Mouse (Mus musculus) frontal cortex, postnatal 36 days (tissue): ENCODE results near the gene Plekhg2.
A peak's percentile ranks its signal among the peaks of the same experiment; 100 is the strongest.

ENCODE experiments used
- DNase-seq, 2 experiments: peaks; one replicate each; pipeline ENCODE4 v3.0.0; 2022; ENCODE audit warnings: low spot score in 2 of 2

Plekhg2 gene

DNA sequence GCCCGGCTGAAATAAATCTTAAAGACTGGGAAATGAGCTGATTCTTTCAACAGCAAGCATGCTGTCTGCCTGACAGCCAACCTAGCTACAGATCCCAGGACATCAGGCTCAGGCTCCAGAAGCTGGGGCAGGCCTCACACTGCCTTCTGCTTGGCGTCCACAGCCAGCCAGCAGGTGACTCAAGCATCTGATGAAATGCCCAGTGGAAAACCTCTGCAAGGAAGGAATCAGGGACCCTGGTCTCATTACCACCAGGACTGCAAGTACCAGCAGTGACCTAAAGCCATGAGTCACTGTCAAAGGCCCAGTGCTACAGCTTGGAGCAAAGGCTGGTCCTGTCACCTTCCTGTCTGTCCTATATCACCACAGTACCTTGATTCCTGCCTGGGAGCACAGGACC lies 36.9 kb downstream of the Plekhg2 start:
- DNase-seq = no peak

DNA sequence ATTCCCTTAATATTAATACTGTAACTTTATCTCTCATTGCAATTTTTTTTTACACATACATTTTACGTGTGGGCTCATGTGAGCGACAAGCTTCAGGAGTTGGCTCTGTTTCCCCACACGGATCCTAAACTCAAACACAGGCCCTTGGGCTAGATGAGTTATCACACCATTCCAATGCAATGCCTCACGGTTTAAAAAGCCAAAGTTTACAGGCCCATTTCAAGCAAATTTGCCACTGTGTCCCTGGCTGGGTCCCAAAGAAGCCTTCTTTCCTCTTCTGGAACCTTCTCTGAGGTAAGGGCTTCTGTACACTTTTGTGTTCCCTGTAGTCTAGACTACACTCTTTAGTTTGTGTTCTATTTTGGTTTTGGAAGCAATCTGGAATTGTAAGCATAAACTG lies 37.9 kb downstream of the Plekhg2 start:
- no peak for DNase-seq

DNA sequence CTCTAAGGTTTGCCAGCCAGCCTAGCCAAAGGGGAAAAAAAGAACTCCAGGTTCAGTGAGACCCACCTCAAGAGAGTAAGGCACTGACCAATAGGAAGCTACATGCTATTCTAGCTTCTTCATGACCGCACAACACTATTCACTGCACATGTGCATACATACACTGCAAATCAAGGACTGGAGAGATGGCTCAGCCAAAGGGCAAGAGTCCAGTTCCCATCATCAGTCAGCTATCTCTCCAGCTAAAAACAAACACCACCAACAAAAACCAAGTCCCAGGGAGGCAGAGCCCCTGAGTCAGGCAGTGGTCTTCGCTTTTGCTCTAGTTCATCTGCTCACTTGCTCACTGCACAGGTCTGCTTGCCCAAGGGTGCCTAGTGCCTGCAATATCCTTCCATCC lies 44.1 kb downstream of the Plekhg2 start:
- no peak for DNase-seq

DNA sequence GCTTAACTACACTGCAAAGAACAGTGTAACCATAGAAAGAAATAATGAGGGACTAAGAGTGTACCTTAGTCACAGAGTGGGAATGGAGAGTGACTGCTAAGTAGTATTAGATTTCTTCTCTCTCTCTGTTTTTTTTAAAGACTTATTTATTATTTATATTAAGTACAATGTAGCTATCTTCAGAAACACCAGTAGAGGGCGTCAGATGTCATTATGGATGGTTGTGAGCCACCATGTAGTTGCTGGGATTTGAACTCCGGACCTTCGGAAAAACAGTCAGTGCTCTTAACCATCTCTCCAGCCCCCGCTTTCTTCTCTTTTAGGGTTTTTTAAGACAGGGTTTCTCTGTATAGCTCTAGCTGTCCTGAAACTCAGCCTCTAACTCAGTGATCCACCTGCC lies 45.9 kb downstream of the Plekhg2 start:
- DNase-seq = no peak

DNA sequence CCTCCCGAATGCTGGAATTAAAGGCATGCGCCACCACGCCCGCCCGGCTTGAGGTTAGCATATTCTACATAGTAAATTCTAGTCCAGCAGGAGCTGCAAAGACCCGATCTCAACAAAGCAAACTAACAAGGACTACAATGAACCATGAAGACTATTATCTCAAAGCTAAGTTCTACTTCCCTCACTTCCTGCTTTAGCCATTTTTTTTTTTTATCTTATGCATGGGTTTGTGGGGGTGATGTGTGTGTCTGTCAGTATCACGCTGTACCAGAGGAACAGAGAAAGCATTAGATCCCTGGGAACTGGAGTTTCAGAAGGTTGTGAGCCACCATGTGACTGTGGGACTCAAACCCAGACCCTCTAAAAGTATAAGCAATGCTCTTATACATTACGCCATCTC lies 47.1 kb downstream of the Plekhg2 start:
- DNase-seq = no peak

DNA sequence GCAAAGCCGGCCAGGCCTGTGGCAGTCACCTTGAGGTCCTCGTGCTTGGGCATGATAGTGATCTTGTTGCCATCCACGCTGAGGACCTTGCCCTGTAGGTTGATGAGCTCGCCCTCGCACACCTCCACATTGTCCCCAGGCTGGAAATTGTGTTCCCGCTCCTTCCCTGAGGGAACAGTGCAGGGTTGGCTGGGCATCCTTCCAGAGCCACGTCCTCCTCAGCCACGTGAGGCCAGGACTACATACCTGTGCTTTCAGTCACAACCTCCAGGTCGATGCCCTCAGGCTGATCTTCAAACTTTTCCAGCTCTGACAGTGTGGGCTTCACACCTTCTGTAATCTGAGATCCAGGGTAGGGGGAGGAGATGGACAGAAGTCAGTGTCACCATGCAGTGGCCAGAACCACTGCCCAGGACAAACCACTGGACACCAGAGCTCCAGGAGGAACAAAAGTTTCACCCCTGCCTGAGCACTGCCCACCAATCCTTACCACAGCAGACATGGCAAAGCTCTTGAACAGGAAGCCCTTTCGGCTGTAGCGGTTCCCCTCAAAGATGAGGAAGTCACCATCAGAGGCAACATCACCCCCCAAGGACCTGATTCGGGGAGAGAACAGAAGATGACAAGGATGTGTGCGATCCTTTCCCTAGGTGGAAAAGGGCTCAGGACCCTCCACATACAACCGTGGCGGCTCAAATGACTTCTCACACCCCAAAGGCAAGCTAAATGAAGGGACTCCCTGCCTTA lies 50.3 kb downstream of the Plekhg2 start:
- DNase-seq = no peak

DNA sequence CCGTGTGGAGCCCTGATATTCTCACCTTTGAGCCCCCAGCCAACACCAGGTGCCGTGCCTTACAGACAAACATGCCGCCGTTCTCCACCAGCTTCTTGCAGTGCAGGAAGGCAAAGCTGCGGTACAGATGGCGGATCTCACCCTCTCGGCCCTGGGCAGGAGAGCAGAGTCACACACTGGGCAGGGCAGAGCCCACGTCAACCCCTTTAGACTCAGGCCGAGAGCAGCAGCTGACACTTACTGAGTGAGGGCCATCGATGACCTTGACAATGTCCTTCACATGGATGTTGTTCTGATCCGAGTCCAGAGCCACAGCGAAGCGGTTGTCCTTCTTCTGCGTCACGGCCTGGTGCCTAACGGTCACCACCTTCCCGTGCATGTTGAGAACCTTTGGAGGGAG lies 53.7 kb downstream of the Plekhg2 start:
- no peak for DNase-seq

DNA sequence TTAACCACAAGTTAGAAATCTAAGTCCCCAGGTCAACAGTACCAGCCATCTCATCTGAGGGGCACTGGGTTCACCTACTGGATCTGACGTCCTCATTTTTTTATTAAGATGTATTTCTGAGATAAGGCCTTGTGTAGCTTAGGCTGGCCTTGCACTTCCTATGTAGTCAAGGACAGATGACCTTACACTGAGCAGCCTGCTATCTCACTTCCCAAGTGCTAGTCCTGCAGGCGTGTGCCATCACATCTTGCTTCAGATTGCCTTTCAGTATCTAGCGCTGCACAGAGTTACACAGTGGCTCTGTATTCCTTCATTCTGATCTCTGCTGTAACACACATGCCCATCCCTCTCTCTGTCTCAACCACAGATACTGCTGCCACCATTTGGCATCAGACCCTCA lies 54.4 kb downstream of the Plekhg2 start:
- no peak for DNase-seq

DNA sequence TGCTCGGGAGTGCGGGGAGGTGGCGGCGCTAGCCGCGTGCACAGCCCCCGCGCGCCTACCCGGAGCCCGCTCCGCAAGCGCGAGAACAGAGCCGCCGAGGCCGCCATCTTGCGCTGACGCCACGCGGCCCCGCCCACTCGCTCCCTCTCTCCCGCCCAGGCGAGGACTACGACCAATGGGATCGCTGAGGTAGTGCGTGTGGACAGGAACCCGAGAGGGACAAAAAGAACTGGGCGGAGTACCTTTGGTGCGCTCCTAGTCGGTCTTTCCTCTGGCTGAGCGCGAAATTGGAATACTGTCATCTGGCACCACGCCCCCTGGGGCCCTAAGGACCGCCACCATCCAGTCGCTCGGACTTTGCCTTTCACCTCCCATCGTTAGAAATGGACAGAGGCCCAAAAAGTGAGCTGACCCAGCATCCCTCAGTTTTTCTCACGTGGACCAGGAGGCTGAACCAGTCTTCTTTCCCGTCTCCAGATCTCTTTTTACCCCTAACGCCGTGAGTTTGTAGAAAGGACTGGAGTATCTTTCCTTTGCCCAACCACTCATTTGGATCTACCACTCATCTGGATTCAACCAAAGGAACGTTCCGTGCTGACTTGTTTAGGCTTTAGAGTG lies 60.4 kb downstream of the Plekhg2 start, which contains the start of gene Timm50:
Gene Timm50 (minus strand): TSS at position 147 of the 618 bp plus-strand sequence.
- peak; percentile 99 to 100 for DNase-seq

DNA sequence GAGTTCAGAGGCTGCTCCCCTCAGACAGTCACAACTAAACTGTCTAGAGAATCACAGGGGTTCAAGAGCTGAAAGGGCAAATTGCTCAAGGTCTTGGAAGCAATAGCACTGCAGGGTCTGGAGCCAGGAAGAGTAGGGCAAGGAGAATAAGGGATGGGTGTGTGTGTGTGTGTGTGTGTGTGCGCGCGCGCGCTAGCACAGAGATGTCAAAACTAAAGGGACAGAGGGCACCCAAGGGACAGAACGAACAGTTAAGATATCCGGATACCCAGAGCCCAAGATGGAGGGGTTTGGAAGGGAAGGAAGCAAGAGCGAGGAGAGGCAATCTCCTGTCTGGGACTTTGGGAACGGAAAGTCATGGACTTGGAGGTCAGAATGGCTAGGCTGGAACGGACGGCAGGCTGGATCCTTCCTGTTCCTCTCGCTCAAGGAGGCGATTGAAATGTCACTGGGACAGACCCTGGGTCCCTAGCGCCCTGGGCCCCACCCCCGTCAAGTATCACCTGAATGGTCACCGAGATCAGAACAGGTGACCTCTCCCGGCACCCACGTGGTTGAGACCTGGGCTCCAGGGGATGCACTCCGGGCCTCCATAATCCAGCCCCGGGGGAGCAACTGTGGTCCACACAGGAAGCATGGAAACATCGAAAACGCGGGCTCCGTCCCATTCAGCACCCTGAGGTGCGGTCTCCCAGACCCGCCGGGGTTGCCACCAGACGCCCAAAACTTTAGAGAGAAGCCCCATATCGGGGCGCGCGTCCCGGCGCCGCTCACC lies 61.1 kb downstream of the Plekhg2 start:
- DNase-seq = no peak

DNA sequence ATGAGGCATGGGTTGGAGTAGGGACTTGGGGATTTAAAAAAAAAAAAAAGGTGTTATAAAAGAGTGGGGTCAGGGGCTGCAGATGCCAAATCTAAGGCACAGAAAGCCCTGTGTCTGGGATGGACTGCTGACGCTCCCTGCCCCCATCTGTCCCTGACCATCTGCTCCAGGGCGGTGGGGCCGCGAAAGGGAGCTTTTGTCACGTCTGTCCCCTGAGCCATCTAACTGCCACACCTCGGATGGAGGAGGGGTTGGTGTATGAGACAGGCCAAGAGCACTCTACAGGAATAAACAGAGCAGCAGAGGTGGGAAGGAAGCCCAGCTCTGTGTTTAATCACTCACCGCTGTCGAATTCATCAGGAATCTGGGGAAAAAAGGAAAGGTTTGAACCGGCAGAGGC lies 62.7 kb downstream of the Plekhg2 start:
- DNase-seq = no peak
